Mouse (Mus musculus) intestine, embryonic 15.5 days (tissue): ENCODE data around the gene Nbeal1. TPM values are rescaled to one million over a fixed set of nuclear protein-coding genes. Genes with fewer than 3 reads are reported as not detected.
"Not testable (repeated sequence)": the region's sequence is repeated elsewhere in the genome, so short reads cannot be mapped to it uniquely, and the experiment has no call there.

ENCODE experiments used
- ATAC-seq: fragments of 200-750 bp; cut with Nextera tagmentation; 2 replicates; pipeline ENCODE4 v1.8.0; 2017; ENCODE audit warnings: moderate TSS enrichment, moderate library complexity
- H3K27ac ChIP-seq: fragments of 300-500 bp; sonication (generic); 2 replicates; pipeline ENCODE4 v1.5.1; 2015; ENCODE audit warnings: mild to moderate bottlenecking, inconsistent platforms
- H3K27me3 ChIP-seq: fragments of 300-500 bp; sonication (generic); replicated peaks from 2 replicates; pipeline ENCODE4 v1.6.1; 2015; ENCODE audit warnings: inconsistent platforms
- H3K36me3 ChIP-seq: fragments of 300-500 bp; sonication (generic); 2 replicates; pipeline ENCODE4 v1.6.1; 2015; ENCODE audit warnings: inconsistent platforms
- H3K4me1 ChIP-seq: fragments of 300-500 bp; sonication (generic); replicated peaks from 2 replicates; pipeline ENCODE4 v1.6.1; 2015; ENCODE audit warnings: inconsistent platforms
- H3K4me2 ChIP-seq: fragments of 300-500 bp; sonication (generic); replicated peaks from 2 replicates; pipeline ENCODE4 v1.6.1; 2015; ENCODE audit warnings: mild to moderate bottlenecking, inconsistent platforms
- H3K4me3 ChIP-seq: fragments of 300-500 bp; sonication (generic); replicated peaks from 2 replicates; pipeline ENCODE4 v1.5.1; 2015; ENCODE audit warnings: inconsistent platforms
- H3K9ac ChIP-seq: fragments of 300-500 bp; sonication (generic); 2 replicates; pipeline ENCODE4 v1.6.1; 2015; ENCODE audit warnings: inconsistent platforms
- H3K9me3 ChIP-seq: fragments of 300-500 bp; sonication (generic); 2 replicates; pipeline ENCODE4 v1.6.1; 2016; ENCODE audit warnings: inconsistent platforms
- WGBS: fragments of 180-500 bp; shearing (Covaris S2); methylation state at CpG from one replicate; pipeline ENCODE4 v1.1.7; 2015; 5-methylcytosine and 5-hydroxymethylcytosine counted together
- polyA plus RNA-seq: library from polyadenylated mRNA; unstranded; fragments of >200 nt; fragmentation: Nextera tagmentation; extraction: Ambion mirVana; gene quantifications from 2 replicates; pipeline ENCODE4 v1.2.1, GENCODE M21; 2015

Nbeal1 gene
- 5.2 and 6.1 TPM in 2 replicates for polyA plus RNA-seq

DNA sequence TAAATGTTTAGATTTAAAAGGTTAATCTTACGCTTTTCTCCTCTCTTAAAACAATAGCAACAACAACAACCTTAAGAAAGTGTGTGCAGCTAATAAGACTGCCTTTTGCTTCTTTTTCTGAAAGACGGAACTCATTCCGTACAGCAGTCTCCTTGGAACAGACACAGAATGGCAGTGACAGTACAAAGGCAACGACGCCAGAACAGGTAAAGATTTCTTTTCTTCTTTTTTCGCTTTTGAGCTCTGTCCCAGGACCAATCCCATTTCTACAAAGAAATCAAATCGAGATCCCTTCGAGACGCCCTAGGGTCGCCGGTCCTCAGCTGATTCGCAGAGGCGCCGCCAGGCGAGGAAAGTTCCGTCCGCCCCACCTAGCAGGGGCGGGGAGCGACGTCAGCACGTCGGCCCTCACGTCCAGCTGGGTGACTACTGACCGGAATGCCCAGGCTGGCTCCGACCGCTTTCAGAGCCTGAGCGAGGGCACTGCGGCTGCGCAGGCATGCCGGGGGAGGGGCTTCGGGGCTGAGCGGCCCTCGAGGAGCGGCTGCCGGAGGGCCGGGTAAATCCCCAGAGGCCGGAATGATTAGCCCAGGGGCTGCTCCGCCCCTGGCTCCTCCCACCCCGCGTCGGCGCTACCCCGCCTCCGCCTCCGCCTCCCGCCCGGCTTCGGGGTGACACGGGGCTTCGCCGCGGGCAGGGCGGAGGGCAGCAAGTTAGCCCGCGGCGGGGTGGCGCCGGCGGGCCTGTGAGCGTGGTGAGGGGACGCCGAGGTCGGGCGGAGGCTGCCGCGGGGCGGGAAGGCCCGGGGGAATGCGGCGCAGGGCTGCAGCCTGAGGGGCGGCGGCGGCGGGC lies at the start of gene Nbeal1:
Gene Nbeal1 (plus strand): TSS at position 668 of the 852 bp plus-strand sequence.
- H3K9ac ChIP-seq, result peak within 1 kb of the TSS; percentile 91
- H3K4me3 ChIP-seq, result peak within 1 kb of the TSS; percentile 98
- H3K27ac ChIP-seq, result peak within 1 kb of the TSS; percentile 94
- no peaks in the 10 kb centered on the region for H3K27me3 ChIP-seq
- no peaks in the 10 kb centered on the region for H3K36me3 ChIP-seq
- H3K4me1 ChIP-seq, result peaks cover 7% of the 10 kb centered on the region; the same call in 1 of the 2 replicates
- ATAC-seq, result peak; percentile 99
- H3K4me2 ChIP-seq, result peak within 1 kb of the TSS; percentile 57
- WGBS, result under 1% methylated on average over 55 of the region's 74 CpGs
- H3K9me3 ChIP-seq, result no peaks in the 10 kb centered on the region

- Histone ChIP-seq H3K4me2 (no peak overlapping the region), H3K36me3 (no peaks in the 10 kb centered on the region), H3K4me3 (no peak overlapping the region), H3K9ac (no peak overlapping the region), H3K27me3 (no peaks in the 10 kb centered on the region), H3K27ac (no peak overlapping the region), H3K9me3 (no peaks in the 10 kb centered on the region), H3K4me1 (no peaks in the 10 kb centered on the region)
- WGBS, result 62% methylated on average over 9 of the region's 9 CpGs
- ATAC-seq, result no peak
Observed at GRCm38 (mm10) chr1:60137346-60137745, 43.1 kb upstream of the Nbeal1 start.

- Histone ChIP-seq H3K4me3 (no peak overlapping the region), H3K4me2 (no peak overlapping the region)
Observed at GRCm38 (mm10) chr1:60152700-60153099, 27.7 kb upstream of the Nbeal1 start.

GRCm38 (mm10) chr1:60156651-60157050 lies 23.7 kb upstream of the Nbeal1 start:
- no peak overlapping the region for H3K4me3 ChIP-seq
- ATAC-seq, result no peak
- WGBS, result 89% methylated on average over 7 of the region's 7 CpGs

More at GRCm38 (mm10) chr1:60152700-60153099, 27.7 kb upstream of the Nbeal1 start:
- no peak overlapping the region for H3K9ac ChIP-seq
- no peaks in the 10 kb centered on the region for H3K9me3 ChIP-seq
- no peaks in the 10 kb centered on the region for H3K27me3 ChIP-seq
- no peaks in the 10 kb centered on the region for H3K36me3 ChIP-seq
- ATAC-seq, result no peak
- H3K4me1 ChIP-seq, result no peaks in the 10 kb centered on the region
- no peak overlapping the region for H3K27ac ChIP-seq
- 66% methylated on average over 5 of the region's 5 CpGs for WGBS

GRCm38 (mm10) chr1:60158411-60158810 lies 22.0 kb upstream of the Nbeal1 start:
- H3K36me3 ChIP-seq, result no peaks in the 10 kb centered on the region
- WGBS, result 56% methylated on average over 3 of the region's 3 CpGs
- ATAC-seq, result no peak

More at GRCm38 (mm10) chr1:60156651-60157050, 23.7 kb upstream of the Nbeal1 start:
- H3K4me2 ChIP-seq, result no peak overlapping the region
- H3K9ac ChIP-seq, result no peak overlapping the region
- H3K9me3 ChIP-seq, result no peaks in the 10 kb centered on the region
- no peaks in the 10 kb centered on the region for H3K27me3 ChIP-seq
- H3K36me3 ChIP-seq, result no peaks in the 10 kb centered on the region
- H3K27ac ChIP-seq, result no peak overlapping the region
- no peaks in the 10 kb centered on the region for H3K4me1 ChIP-seq

GRCm38 (mm10) chr1:60163676-60164075 lies 16.7 kb upstream of the Nbeal1 start:
- Histone ChIP-seq H3K4me3 (no peak overlapping the region), H3K36me3 (no peaks in the 10 kb centered on the region), H3K27me3 (no peaks in the 10 kb centered on the region), H3K9ac (no peak overlapping the region), H3K4me1 (no peaks in the 10 kb centered on the region), H3K4me2 (no peak overlapping the region), H3K27ac (no peak overlapping the region), H3K9me3 (no peaks in the 10 kb centered on the region)
- WGBS, result 86% methylated on average over 3 of the region's 3 CpGs
- ATAC-seq, result no peak

More at GRCm38 (mm10) chr1:60158411-60158810, 22.0 kb upstream of the Nbeal1 start:
- no peak overlapping the region for H3K27ac ChIP-seq
- H3K4me1 ChIP-seq, result no peaks in the 10 kb centered on the region
- H3K9me3 ChIP-seq, result no peaks in the 10 kb centered on the region
- no peak overlapping the region for H3K4me2 ChIP-seq
- H3K4me3 ChIP-seq, result no peak overlapping the region
- H3K9ac ChIP-seq, result no peak overlapping the region
- no peaks in the 10 kb centered on the region for H3K27me3 ChIP-seq

- no peak overlapping the region for H3K9ac ChIP-seq
- no peaks in the 10 kb centered on the region for H3K27me3 ChIP-seq
- no peaks in the 10 kb centered on the region for H3K36me3 ChIP-seq
- no peaks in the 10 kb centered on the region for H3K4me1 ChIP-seq
- H3K4me2 ChIP-seq, result no peak overlapping the region
- no peak overlapping the region for H3K4me3 ChIP-seq
- WGBS, result 63% methylated on average over 2 of the region's 2 CpGs
- no peak overlapping the region for H3K27ac ChIP-seq
- no peak for ATAC-seq
- H3K9me3 ChIP-seq, result no peaks in the 10 kb centered on the region
Observed at GRCm38 (mm10) chr1:60169626-60170025, 10.8 kb upstream of the Nbeal1 start.

DNA sequence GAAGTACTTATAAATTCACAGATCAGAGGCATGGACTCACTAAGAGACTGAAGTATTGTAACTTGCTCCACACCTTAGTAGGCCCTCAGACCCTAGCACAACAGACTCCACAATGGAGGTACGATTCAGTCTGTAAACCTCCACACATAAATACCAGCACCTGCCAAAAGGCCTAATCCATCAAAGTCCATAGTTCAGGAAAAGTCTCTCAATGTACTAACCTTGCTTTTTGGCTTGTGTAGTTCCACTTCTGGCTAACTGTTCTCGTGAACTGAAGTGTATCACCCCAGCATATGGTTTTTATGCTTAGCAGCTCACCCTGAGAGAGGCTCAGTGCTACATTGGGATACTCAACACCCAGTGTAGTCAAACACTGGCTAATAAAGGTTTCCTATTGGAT lies 10.1 kb upstream of the Nbeal1 start:
- no peak overlapping the region for H3K4me3 ChIP-seq
- no peaks in the 10 kb centered on the region for H3K27me3 ChIP-seq
- no peak overlapping the region for H3K4me2 ChIP-seq
- no peaks in the 10 kb centered on the region for H3K36me3 ChIP-seq
- H3K9me3 ChIP-seq, result no peaks in the 10 kb centered on the region
- WGBS, result 66% methylated on average over 2 of the region's 2 CpGs
- no peak overlapping the region for H3K27ac ChIP-seq
- ATAC-seq, result no peak
- no peaks in the 10 kb centered on the region for H3K4me1 ChIP-seq
- H3K9ac ChIP-seq, result no peak overlapping the region

DNA sequence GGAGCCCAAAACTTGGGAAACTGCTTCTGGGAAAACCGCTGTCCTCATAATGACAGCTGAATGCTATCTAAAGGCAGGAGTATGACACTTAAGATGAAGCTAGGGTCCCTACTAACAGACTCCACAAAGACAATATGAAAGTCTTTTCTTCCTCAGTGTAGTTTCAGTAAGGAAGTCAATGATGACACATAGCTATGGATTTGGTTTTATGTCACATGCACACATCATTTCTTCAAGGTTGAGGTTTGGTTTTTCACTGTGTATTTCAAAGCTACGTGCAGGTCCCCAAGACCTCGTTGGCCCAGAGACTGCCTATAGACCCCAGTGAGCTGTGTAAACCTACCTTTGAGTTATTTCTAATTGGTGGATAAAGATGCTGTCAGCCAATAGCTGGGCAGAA lies 7.3 kb upstream of the Nbeal1 start:
- Histone ChIP-seq H3K9ac (no peak overlapping the region), H3K27ac (no peak overlapping the region), H3K4me1 (no peaks in the 10 kb centered on the region), H3K9me3 (no peaks in the 10 kb centered on the region), H3K4me3 (no peak overlapping the region), H3K4me2 (no peak overlapping the region), H3K27me3 (no peaks in the 10 kb centered on the region), H3K36me3 (no peaks in the 10 kb centered on the region)
- no peak for ATAC-seq
- 86% methylated on average over 3 of the region's 3 CpGs for WGBS

- H3K4me1 ChIP-seq, H3K27me3 ChIP-seq, H3K4me3 ChIP-seq, H3K27ac ChIP-seq, ATAC-seq, H3K4me2 ChIP-seq, H3K9ac ChIP-seq, H3K9me3 ChIP-seq, H3K36me3 ChIP-seq: not testable (repeated sequence)
- 84% methylated on average over 1 of the region's 1 CpGs for WGBS
Observed at GRCm38 (mm10) chr1:60177814-60178213, 2.6 kb upstream of the Nbeal1 start.

DNA sequence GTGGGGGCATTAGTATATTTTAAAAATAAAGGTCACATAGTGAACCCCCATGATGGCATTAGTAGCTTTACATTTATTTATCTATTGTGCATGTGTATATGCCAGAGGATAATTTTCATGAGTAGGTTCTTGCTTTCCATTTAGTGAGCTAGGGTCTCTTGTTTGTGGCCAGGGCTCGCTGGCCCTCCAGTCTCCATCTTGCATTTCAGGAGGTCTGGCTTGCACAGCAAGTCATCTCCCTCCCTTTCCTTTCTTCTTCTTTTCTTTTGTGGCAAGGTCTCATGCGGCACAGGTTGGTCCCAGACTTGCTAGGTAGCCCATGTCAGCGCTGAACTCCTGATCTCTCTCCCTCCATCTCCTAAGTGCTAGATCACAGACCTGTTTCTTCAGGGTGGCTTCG lies 1.0 kb upstream of the Nbeal1 start:
- Histone ChIP-seq H3K4me3 (peak overlapping the region; percentile 98; the same call in 1 of the 2 replicates), H3K27me3 (no peaks in the 10 kb centered on the region), H3K9ac (no peak overlapping the region; the same call in 1 of the 2 replicates), H3K4me2 (peak overlapping the region; percentile 53), H3K27ac (no peak overlapping the region), H3K9me3 (no peaks in the 10 kb centered on the region), H3K4me1 (peaks cover 7% of the 10 kb centered on the region; the same call in 1 of the 2 replicates), H3K36me3 (no peaks in the 10 kb centered on the region)
- 23% methylated on average over 4 of the region's 4 CpGs for WGBS
- ATAC-seq, result no peak

GRCm38 (mm10) chr1:60180784-60181221 lies 404 bp downstream of the Nbeal1 start:
- peak; percentile 27 for ATAC-seq
- peak overlapping the region; percentile 98 for H3K4me3 ChIP-seq
- H3K9ac ChIP-seq, result peak overlapping the region; percentile 91
- WGBS, result 0% methylated on average over 25 of the region's 30 CpGs
- H3K36me3 ChIP-seq, result no peaks in the 10 kb centered on the region
- peak overlapping the region; percentile 57 for H3K4me2 ChIP-seq
- H3K27ac ChIP-seq, result peak overlapping the region; percentile 94
- H3K27me3 ChIP-seq, result no peaks in the 10 kb centered on the region
- no peaks in the 10 kb centered on the region for H3K9me3 ChIP-seq
- H3K4me1 ChIP-seq, result peaks cover 7% of the 10 kb centered on the region; the same call in 1 of the 2 replicates

- Histone ChIP-seq H3K4me3 (no peak overlapping the region), H3K4me1 (no peaks in the 10 kb centered on the region), H3K9me3 (no peaks in the 10 kb centered on the region), H3K4me2 (no peak overlapping the region), H3K9ac (no peak overlapping the region), H3K36me3 (no peaks in the 10 kb centered on the region), H3K27ac (no peak overlapping the region), H3K27me3 (no peaks in the 10 kb centered on the region)
- ATAC-seq, result no peak
Observed at GRCm38 (mm10) chr1:60188454-60188853, 8.1 kb downstream of the Nbeal1 start.
